Mouse (Mus musculus) limb, embryonic 15.5 days (tissue): Measurements from ENCODE around the gene Slc2a13. TPM values are rescaled to one million over a fixed set of nuclear protein-coding genes. Genes with fewer than 3 reads are reported as not detected.

ENCODE experiments used
- ATAC-seq: fragments of 200-750 bp; cut with Nextera tagmentation; 2 replicates; pipeline ENCODE4 v1.8.0; 2017; ENCODE audit warnings: low read depth, moderate TSS enrichment; ENCODE audit not compliant: insufficient number of reproducible peaks, low FRiP score, low TSS enrichment
- H3K27ac ChIP-seq: fragments of 300-500 bp; sonication (generic); 2 replicates; pipeline ENCODE4 v1.5.1; 2015; ENCODE audit warnings: moderate library complexity, mild to moderate bottlenecking, inconsistent platforms
- H3K27me3 ChIP-seq: fragments of 300-500 bp; sonication (generic); 2 replicates; pipeline ENCODE4 v1.6.1; 2015; ENCODE audit warnings: inconsistent platforms
- H3K36me3 ChIP-seq: fragments of 300-500 bp; sonication (generic); 2 replicates; pipeline ENCODE4 v1.6.1; 2015; ENCODE audit warnings: inconsistent platforms
- H3K4me1 ChIP-seq: fragments of 300-500 bp; sonication (generic); 2 replicates; pipeline ENCODE4 v1.6.1; 2015; ENCODE audit warnings: inconsistent platforms
- H3K4me2 ChIP-seq: fragments of 300-500 bp; sonication (generic); 2 replicates; pipeline ENCODE4 v1.6.1; 2015; ENCODE audit warnings: mild to moderate bottlenecking, inconsistent platforms
- H3K4me3 ChIP-seq: fragments of 300-500 bp; sonication (generic); 2 replicates; pipeline ENCODE4 v1.5.1; 2015; ENCODE audit warnings: mild to moderate bottlenecking, inconsistent platforms
- H3K9ac ChIP-seq: fragments of 300-500 bp; sonication (generic); 2 replicates; pipeline ENCODE4 v1.6.1; 2015; ENCODE audit warnings: inconsistent platforms
- H3K9me3 ChIP-seq: fragments of 300-500 bp; sonication (generic); 2 replicates; pipeline ENCODE4 v1.6.1; 2016; ENCODE audit warnings: inconsistent platforms
- WGBS: fragments of 180-500 bp; shearing (Covaris S2); methylation state at CpG from one replicate; pipeline ENCODE4 v1.1.7; 2015; 5-methylcytosine and 5-hydroxymethylcytosine counted together
- polyA plus RNA-seq: library from polyadenylated mRNA; unstranded; fragments of >200 nt; fragmentation: Nextera tagmentation; extraction: Ambion mirVana; gene quantifications from 2 replicates; pipeline ENCODE4 v1.2.1, GENCODE M21; 2015

The Slc2a13 gene
- polyA plus RNA-seq, result 1.9 and 2.1 TPM in 2 replicates

- Histone ChIP-seq H3K36me3 (no peaks in the 10 kb centered on the region), H3K4me3 (peak within 1 kb of the TSS; percentile 77), H3K9me3 (no peaks in the 10 kb centered on the region), H3K27me3 (0 out of 2 replicates have a peak, but pooled peaks cover 3% of the 10 kb centered on the region), H3K4me1 (peaks cover 18% of the 10 kb centered on the region), H3K9ac (peak within 1 kb of the TSS; percentile 73), H3K27ac (peak within 1 kb of the TSS; percentile 86), H3K4me2 (peak within 1 kb of the TSS; percentile 97)
- under 1% methylated on average over 26 of the region's 26 CpGs for WGBS
- peak; percentile 92 for ATAC-seq
These were observed at the start of gene Slc2a13 for GRCm38 (mm10) chr15:91573111-91573538. Gene Slc2a13, minus strand, starts transcription at chr15:91573261.

DNA sequence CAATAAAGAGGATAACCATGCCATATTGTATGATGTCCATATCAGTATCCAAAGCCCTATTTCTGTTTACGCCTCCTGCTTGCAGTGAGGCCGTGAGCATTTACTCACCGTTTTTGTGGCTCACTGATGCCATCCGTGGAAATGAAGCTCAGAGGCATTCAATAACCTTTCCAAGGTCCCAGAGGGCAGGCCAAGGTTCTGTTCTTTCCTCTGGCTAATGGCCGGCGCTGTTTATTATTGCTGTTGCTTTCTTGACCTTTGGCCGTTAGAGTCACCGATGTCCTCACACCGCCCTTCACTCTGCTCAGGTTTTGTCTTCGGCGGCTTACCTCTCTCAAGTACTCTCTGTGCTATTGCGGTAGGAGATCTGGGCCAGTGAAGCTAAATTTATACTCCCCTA lies 43.0 kb upstream of the Slc2a13 start:
- H3K36me3 ChIP-seq, result no peaks in the 10 kb centered on the region
- no peaks in the 10 kb centered on the region for H3K9me3 ChIP-seq
- H3K27ac ChIP-seq, result no peak overlapping the region
- H3K27me3 ChIP-seq, result no peaks in the 10 kb centered on the region
- no peak for ATAC-seq
- no peak overlapping the region for H3K4me3 ChIP-seq
- H3K9ac ChIP-seq, result no peak overlapping the region
- no peak overlapping the region for H3K4me2 ChIP-seq
- no peaks in the 10 kb centered on the region for H3K4me1 ChIP-seq
- 82% methylated on average over 12 of the region's 12 CpGs for WGBS

- no peak overlapping the region for H3K4me2 ChIP-seq
- H3K4me1 ChIP-seq, result no peaks in the 10 kb centered on the region
- no peak overlapping the region for H3K9ac ChIP-seq
- no peak overlapping the region for H3K4me3 ChIP-seq
- H3K9me3 ChIP-seq, result no peaks in the 10 kb centered on the region
- H3K27me3 ChIP-seq, result no peaks in the 10 kb centered on the region
- 72% methylated on average over 4 of the region's 4 CpGs for WGBS
- no peak overlapping the region for H3K27ac ChIP-seq
- no peaks in the 10 kb centered on the region for H3K36me3 ChIP-seq
- ATAC-seq, result no peak
These were observed 42.5 kb upstream of the Slc2a13 start for GRCm38 (mm10) chr15:91615532-91615931.

DNA sequence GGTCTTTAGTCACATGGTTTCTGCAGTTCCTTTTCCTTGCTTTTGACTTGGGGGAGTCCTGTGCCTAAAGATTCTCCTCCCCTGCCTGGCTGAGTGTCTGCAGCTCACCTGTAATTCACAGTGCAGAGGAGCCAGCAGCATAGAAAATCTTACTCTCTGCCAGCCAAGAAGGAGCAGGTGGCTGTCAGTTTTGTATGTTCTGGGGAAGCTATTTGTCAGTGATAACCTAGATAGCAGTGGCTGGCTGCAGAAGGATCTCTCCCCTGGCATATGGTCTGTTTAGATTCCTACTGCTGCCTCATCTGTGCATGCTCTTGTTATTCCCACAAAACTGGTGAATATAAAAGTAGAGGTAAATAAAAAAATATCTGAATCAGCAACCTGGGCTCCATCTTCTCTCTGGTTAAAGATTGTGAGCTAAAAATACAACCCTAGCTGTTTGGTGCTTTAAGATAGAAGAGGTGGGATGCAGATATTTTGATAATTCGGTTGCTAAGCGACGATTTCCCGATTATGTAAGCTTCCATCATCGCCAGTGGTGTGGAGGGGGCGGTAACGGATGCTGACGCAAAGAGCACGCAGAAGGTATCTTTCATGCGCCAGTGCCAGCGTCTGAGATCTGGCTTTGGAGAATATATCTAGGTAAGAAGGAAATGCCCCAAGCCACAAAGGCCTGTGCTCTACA lies 41.1 kb upstream of the Slc2a13 start:
- Histone ChIP-seq H3K27ac (no peak overlapping the region), H3K36me3 (no peaks in the 10 kb centered on the region), H3K27me3 (no peaks in the 10 kb centered on the region), H3K9ac (no peak overlapping the region), H3K9me3 (no peaks in the 10 kb centered on the region), H3K4me1 (no peaks in the 10 kb centered on the region), H3K4me2 (no peak overlapping the region), H3K4me3 (no peak overlapping the region)
- ATAC-seq, result no peak
- WGBS, result 90% methylated on average over 11 of the region's 11 CpGs

- Histone ChIP-seq H3K4me2 (no peak overlapping the region), H3K9ac (no peak overlapping the region), H3K36me3 (no peaks in the 10 kb centered on the region), H3K4me3 (no peak overlapping the region), H3K9me3 (no peaks in the 10 kb centered on the region), H3K4me1 (no peaks in the 10 kb centered on the region), H3K27ac (no peak overlapping the region), H3K27me3 (no peaks in the 10 kb centered on the region)
- WGBS, result 22% methylated on average over 8 of the region's 8 CpGs
- ATAC-seq, result no peak
These were observed 36.7 kb upstream of the Slc2a13 start for GRCm38 (mm10) chr15:91609713-91610112.

DNA sequence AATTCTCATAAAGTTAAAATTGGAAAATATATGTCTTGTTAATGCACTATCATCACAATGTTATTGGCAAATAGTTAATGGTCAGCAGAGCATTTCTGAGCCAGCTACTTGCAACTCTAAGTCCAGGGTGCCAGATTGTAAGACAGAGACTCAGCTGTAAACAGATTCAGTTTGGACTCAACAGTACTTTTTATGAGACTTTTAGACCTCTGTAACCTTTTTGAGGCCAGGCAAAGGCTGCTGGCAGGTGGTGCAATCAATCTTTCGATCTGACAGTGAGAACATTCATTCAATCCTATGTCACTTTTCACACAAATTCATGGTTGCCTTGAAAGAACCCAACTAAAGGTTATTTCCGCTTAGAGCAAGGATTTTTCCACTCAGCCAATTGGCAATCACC lies 35.8 kb upstream of the Slc2a13 start:
- 79% methylated on average over 2 of the region's 2 CpGs for WGBS
- no peak for ATAC-seq
- H3K9ac ChIP-seq, result no peak overlapping the region

DNA sequence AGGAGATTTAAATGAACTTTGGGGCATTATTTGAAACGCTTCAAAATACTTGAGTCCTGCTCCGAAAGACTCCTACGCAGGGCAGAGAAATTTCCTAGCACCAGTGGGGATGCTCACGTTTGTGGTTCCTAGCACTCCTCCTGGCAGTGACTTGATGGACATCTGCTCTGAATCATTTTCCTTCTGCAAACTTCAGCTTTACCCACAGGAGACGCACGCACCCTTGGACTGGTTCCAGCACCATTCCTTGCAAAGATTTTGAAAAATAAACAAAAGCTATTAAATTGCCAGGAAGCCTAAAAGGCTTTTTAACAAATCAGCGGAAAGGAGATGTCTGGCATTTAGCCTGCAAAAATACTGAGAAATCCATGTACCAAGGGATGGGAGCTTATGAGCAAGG lies 28.1 kb upstream of the Slc2a13 start:
- WGBS, result 40% methylated on average over 7 of the region's 7 CpGs
- H3K4me2 ChIP-seq, result no peak overlapping the region
- no peak overlapping the region for H3K27ac ChIP-seq
- H3K9ac ChIP-seq, result no peak overlapping the region
- ATAC-seq, result no peak
- no peaks in the 10 kb centered on the region for H3K36me3 ChIP-seq
- H3K27me3 ChIP-seq, result no peaks in the 10 kb centered on the region
- H3K9me3 ChIP-seq, result no peaks in the 10 kb centered on the region
- no peak overlapping the region for H3K4me3 ChIP-seq
- no peaks in the 10 kb centered on the region for H3K4me1 ChIP-seq

More for the DNA sequence above, 35.8 kb upstream of the Slc2a13 start:
- Histone ChIP-seq H3K27me3 (no peaks in the 10 kb centered on the region), H3K27ac (no peak overlapping the region), H3K9me3 (no peaks in the 10 kb centered on the region), H3K4me2 (no peak overlapping the region), H3K4me1 (no peaks in the 10 kb centered on the region), H3K4me3 (no peak overlapping the region), H3K36me3 (no peaks in the 10 kb centered on the region)

DNA sequence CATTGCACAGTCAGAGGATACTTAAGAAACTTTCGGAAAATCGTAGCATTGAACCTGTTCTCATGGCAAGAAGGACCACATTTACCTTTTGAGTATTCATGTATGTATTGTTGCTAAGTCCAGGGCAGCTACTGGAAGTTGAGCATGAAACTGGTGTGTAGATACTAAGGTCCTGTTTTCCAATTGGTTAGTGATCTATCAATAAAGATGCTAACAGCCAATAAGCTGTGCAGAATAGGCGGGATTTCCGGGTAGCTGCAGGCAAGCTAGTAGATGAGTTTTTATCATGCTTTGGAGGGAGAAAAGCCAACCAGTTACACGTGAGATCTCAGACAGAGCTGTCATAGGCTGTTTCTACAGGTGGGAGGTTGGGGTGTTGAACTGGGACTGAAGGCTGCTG lies 24.2 kb upstream of the Slc2a13 start:
- Histone ChIP-seq H3K9me3 (no peaks in the 10 kb centered on the region), H3K36me3 (no peaks in the 10 kb centered on the region), H3K4me1 (no peaks in the 10 kb centered on the region), H3K4me2 (no peak overlapping the region), H3K27me3 (no peaks in the 10 kb centered on the region), H3K4me3 (no peak overlapping the region), H3K9ac (no peak overlapping the region), H3K27ac (no peak overlapping the region)
- no peak for ATAC-seq
- WGBS, result 83% methylated on average over 5 of the region's 5 CpGs

DNA sequence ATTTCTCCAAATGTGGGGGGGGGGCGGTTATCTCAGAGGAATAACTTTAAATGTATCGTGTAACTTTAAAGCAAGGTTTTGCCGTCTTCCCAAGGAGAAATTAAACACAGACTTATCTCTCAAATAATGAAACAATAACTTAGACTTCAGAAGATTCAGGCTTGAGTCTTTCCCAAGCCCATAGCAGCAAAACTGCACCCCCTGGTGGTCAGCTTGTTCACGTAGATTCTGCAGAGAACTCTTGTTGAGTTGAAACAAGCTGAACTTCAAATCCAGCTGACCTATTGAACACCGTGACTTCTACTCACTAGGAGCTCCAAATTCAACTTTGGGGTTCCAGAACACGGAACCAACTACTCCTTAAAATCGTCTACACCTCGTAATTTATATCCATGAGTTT lies 1.4 kb upstream of the Slc2a13 start:
- Histone ChIP-seq H3K4me3 (no peak overlapping the region), H3K36me3 (no peaks in the 10 kb centered on the region), H3K4me2 (no peak overlapping the region), H3K9ac (no peak overlapping the region), H3K27me3 (0 out of 2 replicates have a peak, but pooled peaks cover 3% of the 10 kb centered on the region), H3K4me1 (peaks cover 18% of the 10 kb centered on the region), H3K9me3 (no peaks in the 10 kb centered on the region), H3K27ac (no peak overlapping the region)
- ATAC-seq, result no peak
- WGBS, result 27% methylated on average over 8 of the region's 8 CpGs

DNA sequence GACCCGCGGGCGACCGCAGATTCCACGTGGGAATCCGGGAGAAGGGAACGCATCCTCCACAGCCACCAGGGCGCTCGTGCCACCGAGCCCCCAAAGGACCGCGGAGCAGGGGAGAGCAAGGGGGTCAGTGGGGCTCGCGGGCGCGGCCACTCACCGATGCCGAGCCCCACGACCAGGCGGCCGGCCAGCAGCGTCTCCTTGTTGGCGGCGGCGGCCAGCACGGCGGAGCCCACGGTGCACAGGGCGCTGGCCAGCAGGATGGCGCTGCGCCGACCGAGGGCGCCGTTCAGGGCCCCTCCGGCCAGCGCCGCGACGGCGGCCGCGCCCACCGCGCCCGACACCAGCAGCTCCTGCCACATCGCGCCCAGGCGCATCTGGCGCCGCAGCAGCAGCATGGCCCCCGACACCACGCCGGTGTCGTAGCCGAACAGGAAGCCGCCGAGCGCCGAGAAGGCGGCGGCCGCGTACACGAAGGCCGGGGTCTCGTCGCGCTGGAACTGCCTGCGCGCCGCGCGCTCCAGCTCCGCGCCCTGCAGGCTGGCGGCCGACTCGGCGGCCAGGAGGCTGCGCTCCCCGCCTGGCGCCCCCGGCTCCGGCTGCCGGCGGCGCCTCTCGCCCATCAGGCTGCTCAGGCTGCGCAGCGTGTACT lies 516 bp downstream of the Slc2a13 start:
- H3K27ac ChIP-seq, result peak overlapping the region; percentile 86
- peak overlapping the region; percentile 77 for H3K4me3 ChIP-seq
- H3K36me3 ChIP-seq, result no peaks in the 10 kb centered on the region
- H3K9me3 ChIP-seq, result no peaks in the 10 kb centered on the region
- peak; percentile 81 for ATAC-seq
- H3K9ac ChIP-seq, result peak overlapping the region; percentile 73
- 0 out of 2 replicates have a peak, but pooled peaks cover 3% of the 10 kb centered on the region for H3K27me3 ChIP-seq
- H3K4me1 ChIP-seq, result peaks cover 18% of the 10 kb centered on the region
- under 1% methylated on average over 70 of the region's 91 CpGs for WGBS
- H3K4me2 ChIP-seq, result peak overlapping the region; percentile 97

GRCm38 (mm10) chr15:91571981-91572380 lies 1.1 kb downstream of the Slc2a13 start:
- H3K4me1 ChIP-seq, result peaks cover 18% of the 10 kb centered on the region
- no peak for ATAC-seq
- peak overlapping the region; percentile 73 for H3K9ac ChIP-seq
- no peaks in the 10 kb centered on the region for H3K36me3 ChIP-seq
- no peak overlapping the region for H3K27ac ChIP-seq
- 0 out of 2 replicates have a peak, but pooled peaks cover 3% of the 10 kb centered on the region for H3K27me3 ChIP-seq
- H3K4me3 ChIP-seq, result peak overlapping the region; percentile 77
- WGBS, result 7% methylated on average over 8 of the region's 8 CpGs
- H3K4me2 ChIP-seq, result peak overlapping the region; percentile 97
- no peaks in the 10 kb centered on the region for H3K9me3 ChIP-seq

DNA sequence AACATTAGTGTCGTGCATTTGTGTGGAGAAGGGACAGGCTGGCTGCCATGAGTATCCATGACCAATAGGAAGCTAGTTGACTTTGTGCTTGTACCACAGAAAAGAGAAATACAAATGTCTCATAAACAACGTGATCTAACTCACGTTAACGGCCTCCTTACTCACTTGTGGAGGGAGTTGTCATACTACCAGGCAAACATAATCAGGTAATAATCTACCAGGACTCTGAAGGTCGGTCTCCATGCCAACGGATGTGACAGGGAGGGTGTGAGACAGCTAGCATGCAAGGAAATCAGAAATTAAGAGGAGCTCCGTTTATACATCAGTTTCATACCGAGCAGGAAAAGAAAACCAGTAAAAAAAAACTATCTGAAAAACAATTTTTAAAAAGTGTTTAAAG lies 6.3 kb downstream of the Slc2a13 start:
- Histone ChIP-seq H3K9me3 (no peaks in the 10 kb centered on the region), H3K4me1 (peaks cover 7% of the 10 kb centered on the region; the same call in 1 of the 2 replicates), H3K4me3 (no peak overlapping the region), H3K36me3 (no peaks in the 10 kb centered on the region), H3K27me3 (0 out of 2 replicates have a peak, but pooled peaks cover 3% of the 10 kb centered on the region), H3K4me2 (no peak overlapping the region), H3K27ac (no peak overlapping the region), H3K9ac (no peak overlapping the region)
- WGBS, result 59% methylated on average over 8 of the region's 8 CpGs
- no peak for ATAC-seq
